Comparison of ENCODE assay signal across 22 mouse cellular contexts in the genomic region with DNA sequence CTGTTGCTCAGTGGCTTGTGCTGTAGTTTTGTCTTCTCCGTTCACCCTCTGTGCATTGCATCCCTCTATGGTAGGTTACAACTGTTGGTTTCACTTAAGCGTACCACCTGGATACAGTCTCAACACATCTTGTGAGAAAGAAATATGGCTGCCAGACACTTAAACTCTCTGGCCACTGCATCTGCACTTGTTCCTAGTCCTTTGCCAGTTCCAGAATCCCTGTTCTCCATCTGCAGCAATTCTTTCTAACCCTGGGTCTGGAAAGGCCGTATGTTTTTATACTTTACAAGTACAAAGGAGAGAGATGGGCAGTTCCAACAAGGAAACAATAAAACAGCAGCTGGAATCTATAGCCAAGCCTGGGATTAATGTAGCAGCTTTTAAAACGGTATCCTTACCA.
"Had no signal": no experiment of that assay in that cellular context is flagged by ENCODE, and none has a peak within 500 bp of the region (broad histone marks: within the 10 kb centered on the region; RNA-seq: fewer than 3 reads in every experiment).

No protein-coding gene starts in this region.

- H3K4me2 ChIP-seq: heart, embryonic 11.5 days; heart, embryonic 13.5 days; heart, embryonic 15.5 days; hindbrain, embryonic 13.5 days; hindbrain, embryonic 15.5 days; liver, embryonic 12.5 days had no signal

- DNase-seq: gastrocnemius, postnatal 14 days; gastrocnemius, postnatal 36 days; heart, adult 11 months; heart, adult 2 months; heart, postnatal 14 days; heart, postnatal 36 days; kidney, adult 11 months; kidney, adult 2 months; kidney, postnatal 10 days; kidney, postnatal 25 days; kidney, postnatal 4 days had no signal

- H3K27ac ChIP-seq: heart, adult 2 months; heart, embryonic 13.5 days; heart, embryonic 15.5 days; hindbrain, embryonic 13.5 days; hindbrain, embryonic 15.5 days; hindbrain, postnatal 0 days; layer of hippocampus, adult 2 months; left cerebral cortex, adult 2 months; liver, embryonic 12.5 days; liver, embryonic 14.5 days had no signal

- H3K9me3 ChIP-seq: heart, embryonic 13.5 days; heart, embryonic 15.5 days; hindbrain, embryonic 13.5 days; hindbrain, embryonic 15.5 days; liver, embryonic 12.5 days had no signal

- H3K4me3 ChIP-seq: heart, adult 2 months; heart, embryonic 13.5 days; heart, embryonic 15.5 days; hindbrain, embryonic 13.5 days; hindbrain, embryonic 15.5 days; layer of hippocampus, adult 2 months; left cerebral cortex, adult 2 months; liver, embryonic 12.5 days had no signal

- H3K27me3 ChIP-seq: heart, embryonic 13.5 days; heart, embryonic 15.5 days; hindbrain, embryonic 13.5 days; hindbrain, embryonic 15.5 days; liver, embryonic 12.5 days had no signal

- H3K9ac ChIP-seq: heart, embryonic 13.5 days; heart, embryonic 15.5 days; hindbrain, embryonic 13.5 days; hindbrain, embryonic 15.5 days; liver, embryonic 12.5 days; liver, embryonic 14.5 days had no signal

- ATAC-seq: hindbrain, postnatal 0 days; intestine, embryonic 16.5 days; liver, embryonic 12.5 days had no signal

- H3K4me1 ChIP-seq: heart, embryonic 13.5 days; heart, embryonic 15.5 days; hindbrain, embryonic 13.5 days; hindbrain, embryonic 15.5 days; liver, embryonic 12.5 days had no signal

- H3K36me3 ChIP-seq: heart, embryonic 13.5 days; heart, embryonic 15.5 days; hindbrain, embryonic 13.5 days; hindbrain, embryonic 15.5 days; liver, embryonic 12.5 days had no signal
